Mouse (Mus musculus): ENCODE results near the gene Tshb. TPM values are rescaled to one million over a fixed set of nuclear protein-coding genes. Genes with fewer than 3 reads are reported as not detected.

Gene Tshb
- polyA plus RNA-seq, 1 experiment: not detected

- H3K27ac ChIP-seq (ENCODE audit: insufficient read depth, low read length): no peak overlapping the region
- no peaks in the 10 kb centered on the region for H3K36me3 ChIP-seq (ENCODE audit: control insufficient read depth, insufficient read depth, low read length, poor library complexity, severe bottlenecking)
- H3K27me3 ChIP-seq (ENCODE audit: control insufficient read depth, insufficient read depth, low read length, poor library complexity, severe bottlenecking): no peaks in the 10 kb centered on the region
- no peak overlapping the region for H3K9ac ChIP-seq (ENCODE audit: low read depth, poor library complexity, severe bottlenecking)
- H3K9me3 ChIP-seq (replicated peaks; ENCODE audit: control insufficient read depth, insufficient read depth, low read length, poor library complexity, severe bottlenecking): no peaks in the 10 kb centered on the region
- TF ChIP-seq EP300 (IDR thresholded peaks at IDR 0.05; ENCODE audit: insufficient read depth, low read depth, low read length) (no peak), CTCF (IDR thresholded peaks at IDR 0.05; ENCODE audit: low read depth, low read length) (no peak), POLR2A (IDR thresholded peaks at IDR 0.05; ENCODE audit: insufficient read depth, low read length) (no peak)
- no peaks in the 10 kb centered on the region for H3K4me1 ChIP-seq (ENCODE audit: control insufficient read depth, insufficient read depth, low read length)
- H3K4me3 ChIP-seq (ENCODE audit: low read depth, low read length): no peak overlapping the region
Observed at GRCm38 (mm10) chr3:102762388-102762787, 20.1 kb downstream of the Tshb start.

GRCm38 (mm10) chr3:102760236-102760635 is 22.3 kb downstream of the Tshb start:
- no peaks in the 10 kb centered on the region for H3K27me3 ChIP-seq (ENCODE audit: control insufficient read depth, insufficient read depth, low read length, poor library complexity, severe bottlenecking)
- no peak overlapping the region for H3K9ac ChIP-seq (ENCODE audit: low read depth, poor library complexity, severe bottlenecking)
- H3K27ac ChIP-seq (ENCODE audit: insufficient read depth, low read length): no peak overlapping the region
- H3K9me3 ChIP-seq (replicated peaks; ENCODE audit: control insufficient read depth, insufficient read depth, low read length, poor library complexity, severe bottlenecking): no peaks in the 10 kb centered on the region
- no peak for TF ChIP-seq CTCF (IDR thresholded peaks at IDR 0.05; ENCODE audit: low read depth, low read length)
- no peak overlapping the region for H3K4me3 ChIP-seq (ENCODE audit: low read depth, low read length)
- H3K36me3 ChIP-seq (ENCODE audit: control insufficient read depth, insufficient read depth, low read length, poor library complexity, severe bottlenecking): no peaks in the 10 kb centered on the region
- no peaks in the 10 kb centered on the region for H3K4me1 ChIP-seq (ENCODE audit: control insufficient read depth, insufficient read depth, low read length)

- Histone ChIP-seq H3K27ac (ENCODE audit: insufficient read depth, low read length) (no peak overlapping the region), H3K9me3 (replicated peaks; ENCODE audit: control insufficient read depth, insufficient read depth, low read length, poor library complexity, severe bottlenecking) (no peaks in the 10 kb centered on the region), H3K4me1 (ENCODE audit: control insufficient read depth, insufficient read depth, low read length) (no peaks in the 10 kb centered on the region), H3K4me3 (ENCODE audit: low read depth, low read length) (no peak overlapping the region), H3K36me3 (ENCODE audit: control insufficient read depth, insufficient read depth, low read length, poor library complexity, severe bottlenecking) (no peaks in the 10 kb centered on the region), H3K27me3 (ENCODE audit: control insufficient read depth, insufficient read depth, low read length, poor library complexity, severe bottlenecking) (no peaks in the 10 kb centered on the region), H3K9ac (ENCODE audit: low read depth, poor library complexity, severe bottlenecking) (no peak overlapping the region)
- TF ChIP-seq EP300 (IDR thresholded peaks at IDR 0.05; ENCODE audit: insufficient read depth, low read depth, low read length) (no peak), CTCF (IDR thresholded peaks at IDR 0.05; ENCODE audit: low read depth, low read length) (no peak), POLR2A (IDR thresholded peaks at IDR 0.05; ENCODE audit: insufficient read depth, low read length) (no peak)
Observed at GRCm38 (mm10) chr3:102757019-102757418, 25.5 kb downstream of the Tshb start.

- Histone ChIP-seq H3K27ac (ENCODE audit: insufficient read depth, low read length) (no peak overlapping the region), H3K4me3 (ENCODE audit: low read depth, low read length) (no peak overlapping the region), H3K27me3 (ENCODE audit: control insufficient read depth, insufficient read depth, low read length, poor library complexity, severe bottlenecking) (no peaks in the 10 kb centered on the region), H3K9ac (ENCODE audit: low read depth, poor library complexity, severe bottlenecking) (no peak overlapping the region), H3K36me3 (ENCODE audit: control insufficient read depth, insufficient read depth, low read length, poor library complexity, severe bottlenecking) (no peaks in the 10 kb centered on the region), H3K4me1 (ENCODE audit: control insufficient read depth, insufficient read depth, low read length) (no peaks in the 10 kb centered on the region), H3K9me3 (replicated peaks; ENCODE audit: control insufficient read depth, insufficient read depth, low read length, poor library complexity, severe bottlenecking) (no peaks in the 10 kb centered on the region)
- TF ChIP-seq EP300 (IDR thresholded peaks at IDR 0.05; ENCODE audit: insufficient read depth, low read depth, low read length) (no peak), POLR2A (IDR thresholded peaks at IDR 0.05; ENCODE audit: insufficient read depth, low read length) (no peak), CTCF (IDR thresholded peaks at IDR 0.05; ENCODE audit: low read depth, low read length) (no peak)
Observed at GRCm38 (mm10) chr3:102755801-102756200, 26.7 kb downstream of the Tshb start.

- no peaks in the 10 kb centered on the region for H3K27me3 ChIP-seq (ENCODE audit: control insufficient read depth, insufficient read depth, low read length, poor library complexity, severe bottlenecking)
- no peak overlapping the region for H3K9ac ChIP-seq (ENCODE audit: low read depth, poor library complexity, severe bottlenecking)
- no peaks in the 10 kb centered on the region for H3K9me3 ChIP-seq (replicated peaks; ENCODE audit: control insufficient read depth, insufficient read depth, low read length, poor library complexity, severe bottlenecking)
- no peak overlapping the region for H3K27ac ChIP-seq (ENCODE audit: insufficient read depth, low read length)
- H3K36me3 ChIP-seq (ENCODE audit: control insufficient read depth, insufficient read depth, low read length, poor library complexity, severe bottlenecking): no peaks in the 10 kb centered on the region
- no peaks in the 10 kb centered on the region for H3K4me1 ChIP-seq (ENCODE audit: control insufficient read depth, insufficient read depth, low read length)
- H3K4me3 ChIP-seq (ENCODE audit: low read depth, low read length): no peak overlapping the region
- no peak for TF ChIP-seq POLR2A (IDR thresholded peaks at IDR 0.05; ENCODE audit: insufficient read depth, low read length)
- no peak for TF ChIP-seq CTCF (IDR thresholded peaks at IDR 0.05; ENCODE audit: low read depth, low read length)
- no peak for TF ChIP-seq EP300 (IDR thresholded peaks at IDR 0.05; ENCODE audit: insufficient read depth, low read depth, low read length)
Observed at GRCm38 (mm10) chr3:102752457-102752856, 30.1 kb downstream of the Tshb start.

- no peaks in the 10 kb centered on the region for H3K9me3 ChIP-seq (replicated peaks; ENCODE audit: control insufficient read depth, insufficient read depth, low read length, poor library complexity, severe bottlenecking)
- no peak overlapping the region for H3K4me3 ChIP-seq (ENCODE audit: low read depth, low read length)
- H3K27ac ChIP-seq (ENCODE audit: insufficient read depth, low read length): no peak overlapping the region
- H3K4me1 ChIP-seq (ENCODE audit: control insufficient read depth, insufficient read depth, low read length): no peaks in the 10 kb centered on the region
- TF ChIP-seq POLR2A (IDR thresholded peaks at IDR 0.05; ENCODE audit: insufficient read depth, low read length) (no peak), EP300 (IDR thresholded peaks at IDR 0.05; ENCODE audit: insufficient read depth, low read depth, low read length) (no peak), CTCF (IDR thresholded peaks at IDR 0.05; ENCODE audit: low read depth, low read length) (no peak)
- no peaks in the 10 kb centered on the region for H3K27me3 ChIP-seq (ENCODE audit: control insufficient read depth, insufficient read depth, low read length, poor library complexity, severe bottlenecking)
- no peaks in the 10 kb centered on the region for H3K36me3 ChIP-seq (ENCODE audit: control insufficient read depth, insufficient read depth, low read length, poor library complexity, severe bottlenecking)
- H3K9ac ChIP-seq (ENCODE audit: low read depth, poor library complexity, severe bottlenecking): no peak overlapping the region
Observed at GRCm38 (mm10) chr3:102752053-102752452, 30.5 kb downstream of the Tshb start.
